Comparison of ENCODE assay signal across 13 mouse cellular contexts in genomic region chr3:127428527-127428926, GRCm38 (mm10).
DNase-seq lines count a peak whose midpoint lies in the region; ATAC-seq and TF ChIP-seq lines count a peak whose summit lies in the region.
"Had no signal": no experiment of that assay in that cellular context is flagged by ENCODE, and none has a peak within 500 bp of the region (broad histone marks: within the 10 kb centered on the region; RNA-seq: fewer than 3 reads in every experiment).

No protein-coding gene starts in this region.

- no peak overlapping the region for H3K9ac ChIP-seq in liver, postnatal 0 days (replicated peaks)
- no peak overlapping the region for H3K9ac ChIP-seq in liver, embryonic 11.5 days (ENCODE audit: low read depth, low read length)
- H3K9ac ChIP-seq in MEL (ENCODE audit: control insufficient read depth, low read depth, low read length, poor library complexity, severe bottlenecking): no peak overlapping the region

- H3K27ac ChIP-seq in liver, postnatal 0 days (ENCODE audit: low read depth): no peak overlapping the region
- H3K27ac ChIP-seq in liver, embryonic 11.5 days (ENCODE audit: low read depth, low read length): no peak overlapping the region
- H3K27ac ChIP-seq in MEL (ENCODE audit: control insufficient read depth, low read depth, low read length): no peak overlapping the region

- no peak for TF ChIP-seq EP300 in liver, postnatal 0 days (IDR thresholded peaks at IDR 0.05; ENCODE audit: low read depth)
- TF ChIP-seq EP300 in MEL (IDR thresholded peaks at IDR 0.05; ENCODE audit: low read depth in 1 of 2, low read length in 2 of 2): no peak

- TF ChIP-seq RAD21 in MEL (IDR thresholded peaks at IDR 0.05; ENCODE audit: low read depth, low read length): peak; percentile 36

- no peak overlapping the region for H3K4me3 ChIP-seq in liver, postnatal 0 days (ENCODE audit: low read depth, low read length)
- no peak overlapping the region for H3K4me3 ChIP-seq in liver, embryonic 11.5 days (ENCODE audit: low read depth, low read length)
- H3K4me3 ChIP-seq in MEL (ENCODE audit: control insufficient read depth in 1 of 2, insufficient read depth in 1 of 2, low read depth in 2 of 2, low read length in 2 of 2): no peak overlapping the region

- TF ChIP-seq POLR2A in MEL (IDR thresholded peaks at IDR 0.05; ENCODE audit: control insufficient read depth in 1 of 2, insufficient read depth in 1 of 2, low read depth in 1 of 2, low read length in 2 of 2, poor library complexity in 1 of 2): no peak

- H3K27me3 ChIP-seq in liver, postnatal 0 days (ENCODE audit: insufficient read depth, low read length): no peaks in the 10 kb centered on the region
- H3K27me3 ChIP-seq in liver, embryonic 11.5 days (replicated peaks; ENCODE audit: control insufficient read depth, insufficient read depth, low read length): no peaks in the 10 kb centered on the region
- H3K27me3 ChIP-seq in MEL (ENCODE audit: control insufficient read depth in 1 of 2, insufficient read depth in 2 of 2, low read length in 2 of 2): no peaks in the 10 kb centered on the region

- no peak for ATAC-seq in liver, postnatal 0 days
- no peak for ATAC-seq in liver, embryonic 11.5 days (replicated peaks; ENCODE audit: low FRiP score)
- peak; percentile 57 for ATAC-seq in megakaryocyte progenitor cell, adult 5-6 weeks (replicated peaks; ENCODE audit: poor library complexity)
- no peak for ATAC-seq in CD4-positive, CD25-positive, alpha-beta regulatory T cell, adult 4 months

- intact Hi-C loops in heart, postnatal 10 days (cut with DNase I): loop anchor here (5.0 kb wide), 1 partner anchor 106 kb away; no protein-coding TSS in a partner anchor

- peak; percentile 51 for TF ChIP-seq CTCF in liver, postnatal 0 days (IDR thresholded peaks at IDR 0.05; ENCODE audit: low read depth)
- peak in 2 of 3 experiments; percentile 2 to 59; a peak in 2 of 6 replicates for TF ChIP-seq CTCF in MEL (IDR thresholded peaks at IDR 0.05 in 2 of 3, conservative IDR thresholded peaks at IDR 0.05 in 1 of 3; ENCODE audit: control insufficient read depth in 1 of 3, insufficient read depth in 1 of 3, low read depth in 2 of 3, low read length in 3 of 3, poor library complexity in 1 of 3, severe bottlenecking in 1 of 3)

- no peaks in the 10 kb centered on the region for H3K9me3 ChIP-seq in liver, postnatal 0 days (ENCODE audit: low read length)
- no peaks in the 10 kb centered on the region for H3K9me3 ChIP-seq in liver, embryonic 11.5 days (ENCODE audit: control insufficient read depth, low read length)
- H3K9me3 ChIP-seq in MEL (replicated peaks; ENCODE audit: insufficient read depth, low read length): no peaks in the 10 kb centered on the region

- peak; percentile 61 for DNase-seq in heart, adult 11 months
- no peak for DNase-seq in heart, postnatal 10 days
- DNase-seq in liver, postnatal 0 days: no peak
- no peak for DNase-seq in liver, embryonic 11.5 days (ENCODE audit: low spot score)
- DNase-seq in MEL (ENCODE audit: low read depth, low spot score): peak; percentile 44
- DNase-seq in adrenal gland, adult 8-10 months: no peak
- DNase-seq: cerebellum, postnatal 25 days; heart, adult 18-20 months; heart, postnatal 4 days; kidney, adult 2 months; left cerebral cortex, postnatal 4 days had no signal

- H3K79me2 ChIP-seq in MEL (ENCODE audit: control insufficient read depth, insufficient read depth, low read length, poor library complexity): no peaks in the 10 kb centered on the region

- no peaks in the 10 kb centered on the region for H3K36me3 ChIP-seq in liver, postnatal 0 days (replicated peaks; ENCODE audit: insufficient read depth, low read length)
- no peaks in the 10 kb centered on the region for H3K36me3 ChIP-seq in liver, embryonic 11.5 days (ENCODE audit: control insufficient read depth, insufficient read depth, low read length)
- H3K36me3 ChIP-seq in MEL (ENCODE audit: control insufficient read depth in 1 of 2, insufficient read depth in 2 of 2, low read length in 2 of 2): no peaks in the 10 kb centered on the region

- no peak overlapping the region for H3K4me2 ChIP-seq in liver, postnatal 0 days (ENCODE audit: low read depth, low read length)
- no peak overlapping the region for H3K4me2 ChIP-seq in liver, embryonic 11.5 days

- 77% methylated on average over 3 of the region's 3 CpGs for WGBS in liver, postnatal 0 days (ENCODE audit: insufficient replicate concordance)
- WGBS in liver, embryonic 11.5 days: 84% methylated on average over 3 of the region's 3 CpGs

- H3K4me1 ChIP-seq in liver, postnatal 0 days (ENCODE audit: insufficient read depth): no peaks in the 10 kb centered on the region
- H3K4me1 ChIP-seq in liver, embryonic 11.5 days (replicated peaks; ENCODE audit: control insufficient read depth, insufficient read depth, low read length): no peaks in the 10 kb centered on the region
- H3K4me1 ChIP-seq in MEL (ENCODE audit: control insufficient read depth in 1 of 2, insufficient read depth in 2 of 2, low read length in 2 of 2): no peaks in the 10 kb centered on the region

TF ChIP-seq in MEL, 35 proteins besides CTCF, POLR2A, EP300 and RAD21:
- TF ChIP-seq TCF12 (IDR thresholded peaks at IDR 0.05; ENCODE audit: low read depth, low read length) (no peak), ZC3H11A (IDR thresholded peaks at IDR 0.05; ENCODE audit: low read depth, low read length) (0 out of 2 replicates have a peak, but pooled peaks have one; percentile 8), MYC (IDR thresholded peaks at IDR 0.05; ENCODE audit: low read depth, low read length) (peak; percentile 43; the same call in 1 of the 2 replicates), SMC3 (IDR thresholded peaks at IDR 0.05; ENCODE audit: low read depth, low read length) (peak; percentile 41)

Comparison
In these comparisons a context has a peak if more than half of its experiments do, and no peak if none do; other contexts are left out.
1. DNase-seq: peak in heart, adult 11 months (single experiment) and MEL (single experiment); none in heart, postnatal 10 days (0 of 2), liver, postnatal 0 days (single experiment), liver, embryonic 11.5 days (single experiment) and adrenal gland, adult 8-10 months (single experiment).